Mouse (Mus musculus): ENCODE data around the gene Smg6.

Gene Smg6

DNA sequence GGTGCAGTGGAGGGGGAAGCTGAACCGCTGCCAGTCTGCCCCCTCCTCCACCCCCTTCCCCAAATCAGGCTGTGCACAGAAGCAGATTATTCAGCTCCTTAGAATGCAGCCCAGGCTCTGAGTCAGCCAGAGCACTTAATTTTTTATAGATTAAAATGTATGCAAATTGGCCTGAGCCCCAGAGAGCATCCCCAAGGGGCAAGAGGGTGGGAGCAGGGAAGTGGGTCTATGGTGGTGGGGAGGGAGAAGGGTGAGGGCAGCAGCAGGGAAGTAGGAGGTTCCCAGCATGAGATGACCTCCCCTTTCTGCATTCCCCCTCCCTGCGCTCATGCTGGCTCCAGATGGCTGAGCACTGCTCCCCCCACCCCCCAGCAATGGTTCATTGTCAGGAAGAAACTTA is 259.4 kb downstream of the Smg6 start:
- in situ Hi-C loops (cut with MboI, MseI), result no loop called here

DNA sequence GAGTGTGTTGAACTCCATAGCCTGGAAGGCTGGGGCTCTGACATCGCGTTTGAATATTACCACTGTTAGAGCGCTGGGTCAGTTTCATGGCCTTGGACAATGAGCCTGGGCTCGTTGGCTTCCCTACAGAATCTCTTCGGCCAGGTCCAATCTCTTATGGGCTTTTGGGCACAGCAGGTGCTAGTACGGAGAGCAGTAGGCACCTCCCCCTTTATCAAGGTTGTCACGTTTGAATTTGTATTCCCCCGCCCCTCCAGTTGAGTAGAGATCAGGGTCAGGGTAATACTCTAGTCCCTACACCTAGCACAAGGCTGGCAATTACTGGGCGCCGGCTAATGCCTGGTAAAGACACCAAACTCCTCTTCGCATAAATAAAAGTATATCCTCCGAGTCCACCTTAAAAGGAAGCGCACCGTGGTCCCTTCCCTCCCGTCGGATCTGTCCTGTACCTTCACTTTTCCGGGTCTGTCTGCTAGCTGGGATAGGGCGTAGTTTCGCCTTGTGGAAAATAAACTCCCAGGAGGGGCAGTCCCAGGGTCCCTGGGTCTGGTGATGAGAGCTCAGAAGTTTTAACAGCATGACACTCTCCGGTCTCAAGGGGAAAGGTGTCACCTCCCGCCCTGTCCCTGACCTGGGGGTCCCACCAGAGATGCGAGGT is 264.2 kb downstream of the Smg6 start:
- in situ Hi-C loops (cut with MboI, MseI), result loop anchor here (5.0 kb wide), 1 partner anchor 92 kb away; no protein-coding TSS in a partner anchor

DNA sequence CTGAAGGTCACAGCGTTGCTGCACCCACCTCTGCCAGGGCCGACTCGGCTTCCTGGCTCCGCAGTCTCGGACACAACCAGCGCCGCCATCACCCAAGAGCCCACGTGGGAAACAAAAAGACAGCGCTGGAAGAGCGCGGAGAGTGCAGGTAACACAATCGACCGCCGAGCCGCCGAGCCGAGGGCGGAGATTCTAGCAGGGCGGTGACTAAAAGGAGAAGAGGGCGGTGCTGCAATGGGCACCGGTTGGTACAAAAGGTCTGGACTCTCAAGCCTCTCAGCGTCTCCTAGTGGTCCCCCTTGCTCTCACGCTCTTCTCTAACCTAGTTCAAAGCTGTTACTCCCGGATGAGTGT is 264.7 kb downstream of the Smg6 start:
- in situ Hi-C loops (cut with MboI, MseI), result loop anchor here (5.0 kb wide), 1 partner anchor 92 kb away; no protein-coding TSS in a partner anchor

GRCm38 (mm10) chr11:75190905-75191441 is 265.4 kb downstream of the Smg6 start, which contains the start of gene Dph1:
TSS of gene Dph1 (minus strand) at chr11:75191241.
- in situ Hi-C loops (cut with MboI, MseI), result loop anchor here (5.0 kb wide), 1 partner anchor 91 kb away; no protein-coding TSS in a partner anchor

GRCm38 (mm10) chr11:75191841-75192240 is 266.2 kb downstream of the Smg6 start:
- in situ Hi-C loops (cut with MboI, MseI), result loop anchor here (5.0 kb wide), 1 partner anchor 90 kb away; no protein-coding TSS in a partner anchor

DNA sequence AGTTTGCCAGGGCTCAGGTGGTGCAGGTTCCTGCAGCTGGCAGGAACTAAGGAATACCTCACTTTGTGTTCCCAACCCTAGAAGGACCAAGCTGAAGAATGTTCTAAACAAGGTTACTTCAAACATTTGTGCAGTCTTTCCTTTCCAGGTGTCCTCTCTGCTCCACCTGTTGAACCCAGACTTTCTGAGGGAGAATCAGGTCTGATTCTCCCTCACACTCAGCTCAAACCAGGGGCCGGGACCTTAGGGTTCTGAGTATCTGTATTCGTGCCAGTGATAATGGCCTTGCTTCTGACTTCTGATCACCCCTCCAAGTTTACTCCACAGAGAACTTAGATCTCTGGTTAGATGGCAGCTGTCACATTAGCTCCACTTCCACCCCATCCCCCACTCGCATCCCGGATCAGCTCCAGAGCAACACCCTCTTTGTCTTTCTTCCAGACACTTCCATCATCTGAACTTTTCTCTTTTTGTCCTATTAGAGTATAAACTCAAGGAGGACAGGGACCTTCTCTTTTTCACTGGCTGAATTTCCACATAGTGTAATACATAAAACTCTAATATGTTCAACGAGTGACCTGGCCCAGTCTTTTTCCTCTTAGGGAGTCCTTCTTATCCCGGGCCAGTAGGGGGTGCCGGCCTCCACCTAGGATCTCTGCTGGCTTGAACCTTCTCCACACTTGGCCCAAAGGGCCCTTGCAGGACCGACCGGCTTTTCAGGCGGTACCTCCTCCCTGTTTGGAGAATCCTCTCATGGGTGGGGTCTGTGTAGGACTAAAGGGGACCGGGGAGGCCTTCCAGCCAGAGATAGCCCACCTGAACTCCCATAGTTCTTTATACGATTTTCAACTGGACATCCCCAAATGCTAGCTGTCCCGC is 267.0 kb downstream of the Smg6 start:
- in situ Hi-C loops (cut with MboI, MseI), result loop anchor here (5.0 kb wide), 1 partner anchor 90 kb away; no protein-coding TSS in a partner anchor

GRCm38 (mm10) chr11:75193256-75194071 is 267.8 kb downstream of the Smg6 start, which contains the start of gene Rtn4rl1:
TSS of gene Rtn4rl1 (plus strand) at chr11:75193783.
- in situ Hi-C loops (cut with MboI, MseI), result loop anchor here (5.0 kb wide), 1 partner anchor 89 kb away; no protein-coding TSS in a partner anchor

DNA sequence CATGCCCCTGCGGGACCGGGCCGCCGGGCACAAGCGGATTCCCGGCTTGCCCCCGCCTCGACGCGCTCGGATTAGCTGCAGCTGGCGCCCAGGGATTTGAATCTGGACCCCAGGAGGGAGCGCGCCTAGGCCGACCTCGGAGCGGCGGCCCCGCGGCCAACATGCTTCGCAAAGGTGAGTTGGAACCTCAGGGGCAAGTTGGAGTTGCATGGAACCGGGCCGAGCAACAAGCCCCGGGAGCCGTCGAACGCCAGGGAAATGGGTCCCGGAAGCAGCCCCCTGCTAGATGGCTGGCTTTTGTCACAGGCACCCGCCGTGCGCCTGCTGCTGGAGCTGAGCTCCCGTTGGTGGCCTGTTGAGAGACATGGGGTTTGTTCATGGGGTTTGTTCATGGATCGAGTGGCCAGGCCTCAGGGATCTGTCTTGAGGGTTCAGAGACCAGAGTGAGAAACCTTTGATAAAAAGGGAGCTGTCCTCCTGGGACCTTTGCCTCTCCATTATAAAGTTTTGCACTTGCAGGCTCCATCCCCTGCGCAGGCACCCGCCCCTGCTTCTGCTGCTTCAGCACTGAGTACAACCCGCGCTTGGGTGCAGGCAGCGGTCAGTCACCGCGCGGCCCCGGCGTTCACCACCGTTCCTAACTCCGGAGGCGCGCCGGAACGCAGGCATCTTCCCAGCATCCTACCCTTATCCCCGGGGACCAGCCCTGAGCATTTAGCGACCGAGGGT is 268.7 kb downstream of the Smg6 start:
- in situ Hi-C loops (cut with MboI, MseI), result loop anchor here (5.0 kb wide), 1 partner anchor 88 kb away; no protein-coding TSS in a partner anchor

DNA sequence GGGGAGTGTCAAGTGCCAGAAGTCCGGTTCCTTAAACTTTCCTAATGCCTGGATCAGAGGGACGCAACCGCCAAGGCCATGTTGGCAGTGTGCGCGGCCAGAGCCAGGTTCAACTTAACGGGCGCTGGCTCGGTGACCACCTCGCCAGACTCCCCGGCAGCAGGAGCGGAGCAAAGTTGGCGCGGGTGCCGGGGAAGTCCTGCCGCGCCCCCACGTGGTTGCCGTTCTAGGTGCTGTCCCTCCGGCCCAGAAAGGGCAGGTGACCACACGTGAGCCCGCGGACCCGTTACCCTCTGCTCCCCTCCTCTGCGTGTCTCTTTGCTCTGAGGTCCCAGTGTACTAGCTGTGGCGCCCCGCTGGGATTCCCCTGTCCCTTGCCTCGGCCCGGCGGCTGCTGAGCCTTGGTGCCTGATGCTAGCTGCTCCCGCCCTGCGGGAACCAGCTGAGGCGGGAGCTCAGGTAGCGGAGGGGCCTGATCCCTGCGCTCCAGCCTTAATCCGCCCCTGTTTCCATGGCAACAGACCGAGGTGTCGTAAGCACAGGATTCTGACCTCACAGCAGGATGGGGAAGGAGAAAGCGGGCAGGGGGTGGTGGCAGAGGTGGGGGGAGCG is 269.3 kb downstream of the Smg6 start:
- in situ Hi-C loops (cut with MboI, MseI), result loop anchor here (5.0 kb wide), 1 partner anchor 87 kb away; no protein-coding TSS in a partner anchor

DNA sequence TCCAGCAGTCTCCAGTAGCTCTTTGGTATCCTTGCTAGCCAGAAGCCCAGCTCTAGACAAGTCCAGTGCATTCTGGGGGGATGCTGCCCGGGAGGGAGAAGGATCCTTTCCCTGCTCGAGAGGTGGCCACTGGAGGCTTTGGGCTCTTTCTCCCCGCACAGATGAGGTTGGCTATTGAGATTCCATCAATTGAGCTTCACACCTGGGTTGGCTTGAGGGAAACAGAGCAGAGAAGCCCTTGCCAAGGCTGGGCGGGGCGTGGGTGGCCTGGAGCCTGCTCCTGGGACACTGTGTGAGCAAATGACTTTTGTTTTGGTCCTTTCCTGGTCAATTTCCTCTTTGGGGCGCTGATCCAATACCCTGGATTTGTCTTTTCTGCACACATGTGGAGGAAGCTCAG is 270.5 kb downstream of the Smg6 start:
- in situ Hi-C loops (cut with MboI, MseI), result no loop called here

- in situ Hi-C loops (cut with MboI, MseI), result no loop called here
Observed at GRCm38 (mm10) chr11:75197956-75198355, 272.3 kb downstream of the Smg6 start.

DNA sequence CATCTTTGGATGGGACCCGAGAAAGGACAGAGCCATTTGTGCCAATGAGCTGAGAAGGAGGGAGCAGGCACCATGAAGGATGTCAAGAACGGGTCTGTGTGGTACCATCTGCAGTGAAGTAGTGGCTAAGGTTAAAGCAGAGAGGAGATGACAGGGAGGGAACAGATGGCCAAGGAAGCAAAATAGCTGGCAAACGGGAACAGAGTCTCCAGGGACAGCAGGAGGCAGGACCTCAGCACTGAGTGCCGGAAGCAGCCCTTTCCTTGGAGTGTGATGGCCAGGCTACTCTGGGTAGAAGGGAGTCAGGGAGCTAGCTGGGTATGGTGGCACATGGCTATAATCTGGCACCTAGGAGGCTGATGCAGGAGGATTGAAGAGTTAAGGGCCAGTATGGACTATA is 273.2 kb downstream of the Smg6 start:
- in situ Hi-C loops (cut with MboI, MseI), result no loop called here

GRCm38 (mm10) chr11:75199951-75200350 is 274.3 kb downstream of the Smg6 start:
- in situ Hi-C loops (cut with MboI, MseI), result no loop called here

DNA sequence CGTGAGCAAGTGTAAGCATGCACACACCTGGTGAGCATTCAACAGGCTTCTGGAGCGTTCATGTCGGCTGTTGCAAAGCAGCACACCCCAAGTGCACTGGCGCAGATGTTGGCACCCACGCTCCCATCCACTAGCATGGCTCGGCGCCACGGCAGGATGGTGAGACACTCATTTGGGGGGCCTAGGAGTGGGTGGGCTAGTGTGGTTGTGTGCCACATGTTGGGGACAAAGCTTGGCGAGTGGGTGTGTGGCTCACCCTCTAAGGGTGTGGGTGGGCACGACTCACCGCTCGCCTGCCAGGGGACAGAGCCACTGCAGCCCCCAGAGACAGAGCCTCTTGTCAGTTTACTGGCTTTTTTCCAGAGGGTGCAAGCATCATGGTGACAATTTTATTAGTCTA is 275.3 kb downstream of the Smg6 start:
- in situ Hi-C loops (cut with MboI, MseI), result no loop called here

GRCm38 (mm10) chr11:75201721-75202120 is 276.1 kb downstream of the Smg6 start:
- in situ Hi-C loops (cut with MboI, MseI), result no loop called here

DNA sequence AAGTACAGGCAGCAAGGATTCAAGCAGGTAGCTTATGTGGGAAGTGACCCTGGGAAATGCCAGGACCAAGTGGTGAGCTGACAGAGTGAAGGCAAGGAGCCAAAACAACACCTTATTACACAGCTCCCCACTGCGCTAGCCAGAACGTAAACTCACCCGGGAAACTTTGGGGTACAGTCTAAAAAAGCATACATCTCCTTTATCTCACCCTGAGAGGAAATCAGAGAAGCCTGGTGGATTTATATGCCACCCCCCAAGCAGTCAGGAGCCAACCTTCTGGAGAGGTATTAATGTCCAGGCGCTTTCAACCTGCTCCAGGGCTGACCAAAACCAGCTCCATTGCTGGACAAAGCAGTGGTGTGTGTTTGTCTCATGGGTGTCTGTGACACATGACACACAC is 278.3 kb downstream of the Smg6 start:
- in situ Hi-C loops (cut with MboI, MseI), result no loop called here

- in situ Hi-C loops (cut with MboI, MseI), result no loop called here
Observed at GRCm38 (mm10) chr11:75204472-75204871, 278.8 kb downstream of the Smg6 start.

- in situ Hi-C loops (cut with MboI, MseI), result no loop called here
Observed at GRCm38 (mm10) chr11:75206347-75206746, 280.7 kb downstream of the Smg6 start.

DNA sequence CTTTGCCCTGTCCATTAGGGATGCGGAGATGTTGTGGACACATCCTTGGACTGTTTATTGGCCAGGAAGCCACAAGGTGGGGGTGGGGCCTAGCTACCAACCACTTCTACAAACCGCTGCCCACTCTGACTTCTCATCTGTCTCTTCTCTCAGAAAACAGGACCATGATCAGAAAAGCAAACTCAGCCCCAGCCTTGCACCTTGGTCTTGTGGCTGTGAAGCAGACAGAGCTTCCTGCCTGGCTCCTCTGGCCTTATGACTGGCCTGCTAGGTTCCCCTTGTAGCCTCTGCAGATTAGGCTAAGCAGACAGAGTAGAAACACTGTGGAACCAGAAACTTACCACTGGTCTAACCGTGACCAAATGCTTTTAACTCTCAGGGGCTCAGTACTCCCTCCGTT is 283.7 kb downstream of the Smg6 start:
- in situ Hi-C loops (cut with MboI, MseI), result no loop called here

DNA sequence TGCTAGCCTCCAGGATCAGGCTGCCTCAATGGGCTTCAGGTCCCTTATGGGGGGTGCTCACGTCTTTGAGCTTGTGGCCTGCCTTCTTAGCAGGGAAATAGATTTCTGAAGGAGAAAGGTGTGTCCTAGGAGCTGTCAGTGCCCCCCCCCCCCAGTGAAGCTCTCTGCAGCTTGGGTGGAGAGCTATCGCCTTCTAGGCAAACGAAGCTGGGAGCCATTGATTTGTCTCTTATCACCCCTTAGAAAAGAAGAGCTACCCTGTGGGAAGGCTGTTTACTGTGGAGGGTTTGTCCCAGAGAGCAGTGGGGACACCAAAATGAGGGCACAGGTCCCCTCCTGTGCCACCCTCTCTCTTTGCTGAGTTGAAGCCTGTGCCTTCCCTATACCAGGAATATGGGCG is 284.5 kb downstream of the Smg6 start:
- in situ Hi-C loops (cut with MboI, MseI), result no loop called here

All from T-helper 1 cell (primary cell).